Mouse (Mus musculus) right cerebral cortex, postnatal 25 days (tissue): ENCODE measurements around the gene Timp1.
A peak's percentile ranks its signal among the peaks of the same experiment; 100 is the strongest.

ENCODE experiments used
- DNase-seq: peaks from one replicate; pipeline ENCODE4 v3.0.0; 2022

The Timp1 gene

DNA sequence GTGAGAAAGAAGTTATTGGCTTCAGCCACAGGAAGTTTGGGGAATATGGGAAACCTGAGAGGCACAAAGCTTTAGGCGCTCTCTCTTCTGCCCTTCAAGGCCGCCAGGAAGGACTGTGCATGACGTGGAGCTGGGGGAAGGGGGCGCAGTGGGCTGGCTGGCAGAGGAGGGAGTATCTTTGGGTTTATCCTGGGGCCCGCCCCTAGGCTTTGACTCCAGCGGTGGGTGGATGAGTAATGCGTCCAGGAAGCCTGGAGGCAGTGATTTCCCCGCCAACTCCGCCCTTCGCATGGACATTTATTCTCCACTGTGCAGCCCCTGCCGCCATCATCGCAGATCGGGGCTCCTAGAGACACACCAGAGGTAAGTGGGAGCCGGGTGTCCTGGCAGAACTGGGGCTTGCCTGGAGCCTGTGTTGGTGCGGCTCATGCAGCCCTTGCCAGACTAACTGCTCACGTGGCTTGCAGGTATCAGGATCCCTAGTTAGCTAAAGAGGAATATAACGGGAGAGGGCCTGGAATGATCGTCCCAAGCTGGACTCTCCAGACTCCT lies at the start of gene Timp1:
TSS of gene Timp1 (plus strand) at position 205 of the 552 bp plus-strand sequence.
- no peak for DNase-seq

DNA sequence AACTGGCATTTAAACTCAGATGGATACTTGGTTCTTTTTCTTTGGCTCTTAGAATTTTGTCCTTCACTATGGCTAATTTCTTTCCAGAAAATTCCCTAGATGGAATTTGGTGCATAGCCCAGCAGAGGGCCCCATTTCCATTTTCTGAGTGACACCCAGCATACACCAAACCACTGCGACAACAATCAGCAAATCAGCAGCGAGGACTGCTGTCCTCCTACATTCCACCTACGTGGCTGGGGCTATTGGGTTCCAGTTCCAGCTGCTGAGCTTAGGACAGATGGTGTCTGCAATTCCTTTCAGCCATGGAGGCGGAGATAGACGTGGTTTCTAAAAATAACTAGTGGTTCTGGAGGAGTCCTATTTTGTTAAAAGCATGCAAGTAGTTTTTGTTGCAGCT lies 41.0 kb upstream of the Timp1 start:
- peak; percentile 69 for DNase-seq

DNA sequence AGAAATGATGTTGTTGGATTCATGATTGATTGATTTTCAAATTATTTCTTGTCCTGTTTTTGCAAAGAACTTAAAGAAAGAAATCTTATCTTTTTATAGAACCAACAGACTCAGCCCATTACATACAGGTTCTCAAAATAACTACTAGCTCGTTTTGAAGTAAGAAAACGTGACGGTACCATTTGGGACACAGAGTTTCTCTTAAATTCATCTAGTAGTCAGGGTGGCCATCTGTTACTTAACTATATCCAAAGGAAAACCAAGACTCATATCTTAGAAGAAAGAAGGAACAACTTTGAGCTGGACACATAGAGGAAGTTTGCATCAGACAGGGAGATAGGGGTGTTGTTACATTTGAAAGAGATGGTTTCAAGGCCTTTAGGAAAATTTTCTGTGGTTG lies 22.7 kb upstream of the Timp1 start:
- DNase-seq: no peak

DNA sequence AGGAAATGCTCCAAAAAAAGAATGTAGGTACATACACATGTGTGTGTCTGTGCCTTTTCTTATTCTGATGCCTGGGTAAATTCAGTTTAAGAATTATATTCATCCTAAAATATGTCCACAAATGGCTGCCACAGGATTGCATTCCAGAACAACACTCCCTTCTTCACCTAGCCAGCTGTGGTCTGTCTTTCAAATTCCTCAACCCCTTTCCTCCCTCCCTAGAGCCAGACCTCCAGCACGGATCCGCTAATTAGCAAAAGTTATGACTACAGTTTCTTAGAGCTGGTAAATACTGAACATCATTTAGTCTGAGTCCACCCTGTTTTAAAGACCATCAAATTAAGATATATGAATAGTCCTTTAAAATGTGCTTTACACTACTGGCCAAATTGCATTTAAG lies 22.1 kb upstream of the Timp1 start:
- no peak for DNase-seq

DNA sequence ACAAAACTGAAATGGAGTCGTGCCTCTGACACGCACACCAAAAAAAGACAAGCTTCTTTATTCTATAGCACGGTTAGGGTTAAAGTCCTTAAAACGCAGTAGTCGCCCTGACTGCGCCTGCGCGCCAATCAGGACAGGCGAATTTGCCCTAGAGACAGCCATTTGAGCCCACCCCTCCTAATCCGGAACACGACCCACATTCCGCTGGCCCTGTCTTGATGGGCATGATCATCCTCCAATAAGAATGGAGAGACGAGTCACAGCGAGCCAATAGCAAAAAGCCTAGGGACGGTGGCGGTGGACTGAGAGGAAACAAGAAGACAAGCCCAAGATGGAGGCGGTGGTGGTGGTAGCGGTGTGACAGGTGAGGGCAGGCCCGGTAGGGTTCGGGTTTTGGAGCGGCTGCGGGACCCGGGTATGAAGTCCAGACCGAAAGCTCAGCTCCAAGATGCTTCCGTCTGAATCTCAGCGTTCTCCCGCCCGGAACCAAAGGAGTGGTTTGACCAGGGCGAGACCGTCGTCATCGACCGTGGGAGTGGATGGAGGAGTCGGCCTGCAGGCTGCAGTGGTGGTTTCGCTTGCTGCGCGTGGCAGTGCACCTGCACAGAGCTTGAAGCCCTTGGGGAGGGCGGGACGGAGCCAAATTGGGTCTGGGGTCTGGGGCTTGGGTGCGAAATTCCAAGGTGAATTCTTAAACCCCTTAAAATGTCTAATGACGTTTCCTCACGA lies 21.5 kb upstream of the Timp1 start:
- DNase-seq: peak; percentile 89

DNA sequence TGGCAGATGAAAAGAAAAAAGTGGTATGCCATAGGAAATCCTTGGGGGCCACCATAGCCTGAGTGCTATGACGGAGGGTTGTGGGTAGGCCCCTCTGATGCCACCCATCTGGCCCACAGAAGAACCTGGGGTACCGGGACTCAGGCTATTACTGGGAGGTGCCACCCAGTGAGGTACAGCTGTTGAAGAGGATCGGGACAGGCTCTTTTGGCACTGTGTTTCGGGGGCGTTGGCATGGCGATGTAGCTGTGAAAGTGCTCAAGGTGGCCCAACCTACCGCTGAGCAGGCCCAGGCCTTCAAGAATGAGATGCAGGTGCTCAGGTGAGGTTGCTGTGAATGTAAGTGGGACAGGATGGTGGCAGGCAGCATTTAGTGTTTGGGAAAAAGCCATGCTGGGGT lies 16.2 kb upstream of the Timp1 start:
- DNase-seq: no peak

DNA sequence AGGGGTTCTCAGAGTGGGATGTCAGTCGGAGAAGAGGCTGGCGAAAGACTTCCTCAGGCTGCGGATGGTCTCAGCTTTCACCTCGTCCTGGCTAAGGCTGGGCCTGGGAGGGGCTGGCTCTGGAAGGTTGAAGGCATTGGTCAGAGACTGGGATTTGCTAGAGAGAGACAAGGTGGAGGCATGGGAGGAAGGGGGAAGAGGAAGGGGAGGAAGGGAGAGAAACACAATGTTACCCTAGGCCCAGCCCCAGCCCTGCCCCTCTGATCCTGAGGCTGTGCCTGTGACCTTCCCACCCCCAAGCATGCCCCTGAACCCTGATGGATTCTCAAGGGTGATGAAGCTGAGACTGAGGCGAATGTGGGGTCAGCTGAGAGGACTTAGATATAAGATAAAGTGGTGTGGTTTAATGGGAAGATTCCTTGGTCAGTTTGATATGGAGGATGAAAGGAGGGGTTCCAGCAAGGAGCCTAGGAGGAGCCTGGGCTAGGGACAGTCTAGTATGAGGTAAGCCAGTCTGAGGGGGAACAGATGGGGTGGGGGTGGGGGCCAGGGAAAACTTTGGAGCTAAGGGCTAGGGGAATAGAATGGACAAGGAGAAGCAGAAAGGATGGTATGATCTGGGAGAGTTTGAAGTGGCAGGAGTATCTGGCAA lies 8.4 kb upstream of the Timp1 start:
- no peak for DNase-seq

DNA sequence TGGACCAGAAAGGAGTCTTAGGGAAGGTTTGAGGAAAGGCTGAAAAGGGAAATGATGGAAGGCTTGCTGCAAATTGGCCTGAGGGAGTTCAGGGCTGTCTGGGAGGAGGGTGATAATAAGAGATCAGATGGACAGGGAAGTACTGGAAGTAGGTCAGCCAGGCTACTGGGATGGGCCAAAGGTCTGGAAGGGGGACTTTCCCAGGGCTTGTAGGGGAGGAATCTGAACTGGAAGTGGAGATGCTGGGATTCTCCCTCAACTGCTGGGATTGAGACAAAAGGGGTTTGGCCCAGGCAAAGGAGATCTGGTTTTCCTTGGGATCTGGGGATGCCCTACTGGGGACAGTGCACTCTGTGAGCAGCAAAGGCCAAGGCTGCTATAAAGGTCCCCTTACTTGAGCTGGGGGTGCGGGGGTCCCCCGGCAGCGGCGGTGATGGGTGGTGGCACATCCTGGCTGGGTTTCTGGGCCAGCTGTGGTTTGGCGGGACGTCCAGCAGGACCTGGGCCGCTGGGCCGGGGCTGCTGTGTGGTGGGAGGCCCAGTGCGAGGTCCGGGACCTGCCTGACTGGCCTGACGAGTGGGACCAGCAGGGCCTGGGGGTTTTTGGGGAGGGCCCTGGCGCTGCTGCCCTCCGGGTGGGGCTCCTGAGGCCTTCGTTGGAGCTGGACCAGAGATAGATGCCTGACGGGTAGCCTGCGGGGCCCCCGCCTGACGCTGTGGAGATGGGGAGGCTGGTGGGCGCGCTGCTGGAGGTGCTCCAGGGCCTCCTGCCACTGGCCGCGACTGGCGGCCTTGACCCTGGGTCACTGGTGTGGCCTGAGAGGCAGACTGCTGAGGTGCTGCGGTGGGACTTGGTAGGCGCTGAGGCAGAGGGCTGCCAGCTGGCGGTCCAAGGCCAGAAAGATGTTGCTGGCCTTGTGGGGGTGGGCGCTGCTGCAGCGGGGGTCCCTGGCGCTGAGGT lies 7.6 kb upstream of the Timp1 start:
- no peak for DNase-seq

DNA sequence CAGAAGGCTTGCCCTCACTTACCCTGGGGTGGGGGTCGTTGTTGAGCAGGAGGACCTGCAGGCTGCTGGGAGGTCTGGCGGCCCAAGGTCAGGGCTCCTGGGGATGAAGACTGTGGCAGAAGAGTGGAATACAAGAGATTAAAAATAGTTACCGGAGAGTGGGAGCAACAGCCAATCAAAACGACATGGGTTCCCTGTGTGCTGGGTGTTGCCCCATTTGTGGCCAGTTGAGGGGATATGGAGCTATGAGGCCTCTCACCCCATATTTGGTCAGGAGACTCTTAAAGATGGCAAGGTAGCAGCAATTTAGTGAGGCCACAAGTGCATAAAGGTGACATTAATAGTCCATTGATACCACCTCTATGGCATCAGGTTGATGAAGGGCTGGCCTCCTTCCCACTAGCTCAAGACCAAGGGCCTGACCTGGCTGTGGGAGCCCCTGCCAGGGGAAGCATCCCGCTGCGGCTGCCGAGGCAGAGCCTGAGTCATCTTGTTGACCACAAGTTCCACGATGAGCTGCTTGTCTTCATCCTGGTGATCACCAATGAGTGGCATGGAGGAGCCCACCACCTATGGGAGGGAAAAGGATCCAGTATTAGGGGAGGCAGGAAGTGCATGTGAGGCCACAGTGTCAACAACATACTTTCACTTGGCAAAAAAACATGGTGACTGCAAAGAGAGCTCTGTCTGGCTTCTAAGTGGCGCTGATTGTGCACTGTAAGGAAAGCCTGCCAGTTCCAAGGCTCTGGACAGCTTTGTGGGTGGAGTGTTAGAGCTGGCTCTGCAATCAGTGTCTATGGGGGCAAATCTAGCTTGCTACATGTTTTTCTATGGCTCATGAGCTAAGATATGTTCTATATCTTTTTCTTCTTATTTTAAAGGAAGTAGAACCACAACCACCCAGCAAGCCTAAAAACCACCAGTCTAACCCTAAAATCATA lies 6.5 kb upstream of the Timp1 start:
- no peak for DNase-seq

DNA sequence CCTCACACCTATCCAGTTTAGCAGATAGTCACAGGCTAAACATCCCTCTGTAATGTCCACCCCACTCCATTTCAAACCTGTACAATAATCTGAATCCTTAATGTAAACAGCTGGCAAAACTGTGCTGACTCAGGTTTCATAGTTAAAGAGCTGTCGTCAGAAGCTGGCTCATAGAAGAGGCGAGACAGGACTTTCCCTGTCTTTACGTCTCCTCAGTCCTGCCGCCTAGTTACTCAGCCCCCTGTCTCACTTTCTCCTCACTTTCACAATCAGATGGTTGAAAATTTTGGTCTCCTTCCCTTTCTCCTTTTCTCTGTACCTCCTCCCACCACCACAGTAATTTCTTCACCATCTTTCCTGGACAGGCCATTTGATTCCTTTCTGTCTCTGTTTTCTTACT lies 1.9 kb upstream of the Timp1 start:
- DNase-seq: no peak

DNA sequence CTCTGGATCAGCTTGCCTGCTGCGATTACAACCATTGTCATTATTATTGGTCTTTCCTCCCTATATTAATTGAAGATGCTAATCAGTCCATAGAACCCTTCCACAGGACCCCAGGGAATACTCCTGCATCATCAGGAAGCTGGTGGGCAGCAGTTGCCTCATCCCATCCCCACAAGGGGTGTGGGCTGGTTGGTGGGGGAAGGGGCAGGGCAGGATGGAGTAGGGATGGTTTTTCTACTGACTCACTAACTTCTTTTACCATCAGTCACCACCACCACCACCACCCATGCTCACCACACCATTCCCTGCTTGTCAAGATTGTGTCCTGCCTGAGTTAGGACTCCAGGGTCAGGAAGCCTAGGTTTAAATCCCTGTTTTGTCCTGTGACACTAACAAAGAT lies 763 bp upstream of the Timp1 start:
- no peak for DNase-seq

DNA sequence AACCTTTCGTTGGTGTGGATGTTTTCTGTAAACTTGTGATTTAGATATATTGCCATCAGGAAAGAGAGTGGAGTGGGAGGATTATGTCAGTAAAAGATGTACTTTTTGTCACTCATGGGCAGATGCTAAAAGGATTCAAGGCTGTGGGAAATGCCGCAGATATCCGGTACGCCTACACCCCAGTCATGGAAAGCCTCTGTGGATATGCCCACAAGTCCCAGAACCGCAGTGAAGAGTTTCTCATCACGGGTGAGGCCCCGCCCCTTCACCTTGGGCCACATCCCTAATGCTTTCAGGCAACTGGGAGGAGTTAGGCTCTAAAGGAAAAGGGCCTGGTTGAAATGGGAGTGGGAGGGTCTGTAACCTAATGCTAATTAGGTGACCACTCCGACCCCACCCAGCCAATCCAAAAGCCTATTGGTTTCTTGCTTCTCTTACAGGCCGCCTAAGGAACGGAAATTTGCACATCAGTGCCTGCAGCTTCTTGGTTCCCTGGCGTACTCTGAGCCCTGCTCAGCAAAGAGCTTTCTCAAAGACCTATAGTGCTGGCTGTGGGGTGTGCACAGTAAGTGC lies 3.0 kb downstream of the Timp1 start:
- no peak for DNase-seq

DNA sequence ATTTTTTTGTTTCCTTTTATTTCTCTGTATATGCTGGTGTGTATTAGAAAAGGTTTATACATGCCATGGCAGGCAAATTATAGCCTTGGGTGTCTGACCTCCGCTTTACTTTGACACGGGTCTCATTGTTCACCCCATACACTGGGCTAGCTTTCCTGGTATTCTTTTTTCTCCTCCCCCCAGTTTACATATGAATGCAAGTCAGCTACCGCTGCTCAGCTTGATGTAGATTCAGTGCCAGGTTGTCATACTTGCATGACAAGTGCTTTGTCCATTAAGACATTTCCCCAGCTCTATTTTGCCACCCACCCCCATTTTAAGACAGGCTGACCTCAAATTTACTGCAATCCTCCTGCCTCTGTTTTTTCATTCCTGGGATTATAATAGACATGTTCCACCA lies 5.3 kb downstream of the Timp1 start:
- no peak for DNase-seq

DNA sequence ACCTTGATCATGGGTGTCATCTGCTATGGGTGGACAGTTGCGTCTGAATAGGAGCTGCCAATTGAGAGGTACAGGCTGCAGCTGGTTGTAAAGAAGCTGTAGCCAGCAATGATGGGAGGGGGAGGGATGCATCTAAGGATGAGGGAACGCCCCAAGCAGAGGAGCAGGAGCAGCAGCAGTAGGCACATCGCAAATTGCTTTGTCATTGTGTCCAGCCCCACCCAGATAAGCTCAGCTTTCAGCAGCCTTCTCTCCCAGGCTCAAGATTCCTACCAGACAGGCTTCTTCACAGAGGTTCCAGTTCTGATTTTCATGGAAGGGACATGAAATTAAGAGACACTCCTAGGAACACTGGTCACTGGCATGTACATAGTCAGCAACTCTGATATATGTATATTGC lies 40.1 kb downstream of the Timp1 start:
- no peak for DNase-seq

DNA sequence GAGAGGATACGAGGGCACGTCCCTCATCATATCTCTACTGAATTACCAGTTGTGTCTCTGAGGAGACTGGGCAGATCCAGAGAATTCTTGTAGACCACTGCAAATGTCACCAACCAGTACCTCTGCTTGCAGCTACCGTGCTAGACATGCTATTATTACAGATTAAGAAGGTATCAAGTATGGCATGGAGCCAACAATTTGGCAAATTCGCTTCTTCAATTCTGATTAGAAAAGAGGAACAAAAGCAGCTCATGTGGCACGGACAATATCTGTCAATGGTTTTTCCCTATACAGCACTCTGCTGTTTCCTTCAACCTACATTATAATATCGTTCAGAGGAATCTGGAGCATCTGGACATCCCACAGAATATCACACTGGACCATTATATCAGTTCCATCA lies 43.8 kb downstream of the Timp1 start:
- no peak for DNase-seq

DNA sequence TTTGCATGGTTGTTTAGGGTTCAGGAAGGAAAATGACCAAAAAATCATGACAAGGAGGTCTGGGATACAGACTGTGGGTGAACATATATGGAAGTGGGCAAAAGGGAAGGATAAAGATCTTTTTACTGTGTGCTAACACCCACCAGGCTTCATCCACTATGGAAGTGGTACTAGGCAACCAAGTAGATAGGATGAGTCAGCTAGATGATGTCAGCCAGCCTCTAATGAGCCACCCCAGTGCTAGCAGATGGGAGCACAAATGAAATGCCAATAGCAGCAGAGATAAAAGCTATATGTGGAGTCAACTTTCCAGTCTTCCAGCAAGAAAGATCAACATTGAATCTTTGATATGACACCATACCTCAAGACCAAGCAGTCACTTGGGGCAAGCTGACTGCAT lies 45.1 kb downstream of the Timp1 start:
- DNase-seq: no peak

DNA sequence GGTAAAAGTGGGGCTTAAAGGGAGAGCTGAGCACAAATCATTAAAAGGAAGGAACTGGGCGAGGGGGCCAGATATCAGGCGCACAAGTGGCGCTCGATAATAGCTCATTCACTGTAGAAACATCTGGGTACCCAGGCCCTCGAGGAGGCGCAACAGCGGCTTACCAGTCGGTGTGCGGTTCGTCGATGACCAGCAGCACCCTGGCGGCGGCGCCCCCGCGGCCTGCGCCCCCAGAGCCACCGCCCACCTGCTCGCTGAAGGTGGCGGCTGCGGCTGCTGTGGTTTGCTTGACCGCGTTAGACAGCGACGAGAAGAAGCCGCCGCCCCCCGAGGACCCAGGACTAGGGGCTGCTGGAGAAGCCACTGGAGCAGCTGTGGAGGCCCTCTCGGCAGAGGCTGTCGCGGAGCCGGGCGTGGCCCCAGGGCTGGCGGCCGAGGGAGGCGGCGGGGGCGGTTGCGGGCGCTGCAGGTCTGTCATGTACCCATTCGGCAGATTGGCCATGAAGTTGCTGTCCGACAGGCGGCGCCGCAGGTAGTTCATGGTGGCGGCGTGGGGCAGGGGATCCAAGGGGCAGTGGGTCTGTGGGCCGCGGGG lies 50.4 kb downstream of the Timp1 start:
- DNase-seq: no peak

DNA sequence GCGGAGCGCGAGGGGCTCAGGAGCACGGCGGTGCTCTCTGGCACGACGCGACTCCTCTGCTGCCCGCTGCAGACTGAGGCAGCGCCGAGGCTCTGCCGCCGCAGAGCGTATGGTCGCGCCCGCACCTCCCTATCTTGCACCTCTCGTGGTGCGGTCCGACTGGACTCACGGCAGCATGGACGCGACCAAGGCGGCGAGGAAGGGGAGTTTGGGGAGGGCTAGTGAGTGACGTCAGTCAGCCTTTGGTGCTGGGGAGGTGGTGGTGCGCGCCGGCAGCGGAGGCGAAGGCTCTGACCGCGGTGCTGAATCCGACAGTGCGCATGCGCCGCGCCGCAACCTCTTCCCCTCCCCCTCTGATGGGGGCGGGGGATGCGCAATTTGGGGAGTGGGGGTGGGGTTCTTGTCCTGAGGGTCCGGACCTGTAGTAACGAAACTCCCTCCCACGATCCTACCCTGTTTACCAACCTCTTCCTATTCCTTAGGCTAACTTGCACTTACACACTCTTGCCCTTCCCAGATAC lies 50.9 kb downstream of the Timp1 start, which contains the start of gene Syn1:
TSS of gene Syn1 (minus strand) at position 161 of the 521 bp plus-strand sequence.
- peak; percentile 84 for DNase-seq

DNA sequence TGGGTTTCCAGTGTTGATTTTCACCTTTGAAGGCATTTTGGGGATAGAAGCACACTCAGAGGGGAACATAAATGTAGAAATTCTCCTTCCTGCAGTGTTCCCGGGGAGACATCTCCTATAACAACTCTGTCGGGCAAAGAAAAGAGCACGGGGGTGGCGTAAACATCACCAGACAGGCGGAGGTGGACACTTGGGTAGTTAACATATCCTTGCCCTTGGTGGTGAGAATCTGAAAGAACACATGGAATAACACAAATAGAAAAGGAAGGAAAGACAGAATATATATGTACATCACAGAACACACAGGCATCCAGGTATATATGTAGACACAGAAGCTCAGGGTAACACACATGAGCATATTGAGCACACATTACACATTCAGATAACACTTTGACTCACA lies 51.4 kb downstream of the Timp1 start:
- no peak for DNase-seq

DNA sequence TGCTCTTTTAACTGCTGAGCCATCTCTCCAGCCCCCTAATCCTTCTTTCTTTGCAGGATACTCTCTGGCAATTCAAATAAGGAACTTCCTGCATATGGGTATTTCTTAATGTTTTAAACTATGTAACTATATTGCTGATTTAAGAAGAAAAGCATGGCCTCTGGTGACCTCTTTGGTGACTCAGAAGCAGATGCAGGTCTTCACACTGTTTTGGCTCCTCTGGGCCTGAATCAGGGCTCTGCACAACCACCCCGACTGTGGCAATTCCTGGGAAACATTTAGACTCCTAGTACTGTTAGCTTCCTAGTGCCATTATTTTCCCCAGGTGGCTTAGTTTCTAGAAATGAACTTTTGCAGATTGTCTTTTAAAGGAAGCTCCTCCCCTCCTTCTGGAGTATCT lies 53.5 kb downstream of the Timp1 start:
- no peak for DNase-seq
